Mouse (Mus musculus) neural tube, embryonic 14.5 days (tissue): ENCODE measurements around the gene Antxr1. TPM values are rescaled to one million over a fixed set of nuclear protein-coding genes. Genes with fewer than 3 reads are reported as not detected.

Experiments used
- ATAC-seq: fragments of 200-750 bp; cut with Nextera tagmentation; 2 replicates; pipeline ENCODE4 v1.8.0; 2017; ENCODE audit warnings: low read depth, mild to moderate bottlenecking, moderate TSS enrichment, moderate library complexity
- H3K27ac ChIP-seq: fragments of 300-500 bp; sonication (generic); 2 replicates; pipeline ENCODE4 v1.5.1; 2014; ENCODE audit warnings: low read depth, mild to moderate bottlenecking, control low read depth, low read length, moderate library complexity, mixed read lengths
- H3K27me3 ChIP-seq: fragments of 300-500 bp; sonication (generic); 2 replicates; pipeline ENCODE4 v1.6.1; 2014; ENCODE audit warnings: low read length; ENCODE audit not compliant: control insufficient read depth, insufficient read depth
- H3K36me3 ChIP-seq: fragments of 300-500 bp; sonication (generic); 2 replicates; pipeline ENCODE4 v1.6.1; 2014; ENCODE audit warnings: low read length, mixed read lengths; ENCODE audit not compliant: control insufficient read depth, insufficient read depth
- H3K4me1 ChIP-seq: fragments of 300-500 bp; sonication (generic); 2 replicates; pipeline ENCODE4 v1.6.1; 2014; ENCODE audit warnings: low read length; ENCODE audit not compliant: control insufficient read depth, insufficient read depth
- H3K4me2 ChIP-seq: fragments of 300-500 bp; sonication (generic); 2 replicates; pipeline ENCODE4 v1.6.1; 2014; ENCODE audit warnings: mild to moderate bottlenecking, low read depth, low read length, control low read depth
- H3K4me3 ChIP-seq: fragments of 300-500 bp; sonication (generic); 2 replicates; pipeline ENCODE4 v1.5.1; 2014; ENCODE audit warnings: low read depth, low read length, control low read depth, mixed read lengths
- H3K9ac ChIP-seq: fragments of 300-500 bp; sonication (generic); replicated peaks from 2 replicates; pipeline ENCODE4 v1.6.1; 2014; ENCODE audit warnings: low read depth, mild to moderate bottlenecking, control low read depth, low read length, mixed read lengths
- H3K9me3 ChIP-seq: fragments of 300-500 bp; sonication (generic); 2 replicates; pipeline ENCODE4 v1.6.1; 2016; ENCODE audit warnings: low read length; ENCODE audit not compliant: control insufficient read depth
- WGBS: fragments of 180-500 bp; shearing (Covaris S2); extraction: QIAGEN DNeasy Blood & Tissue Kit; methylation state at CpG from one replicate; pipeline ENCODE4 v1.1.7; 2014; 5-methylcytosine and 5-hydroxymethylcytosine counted together
- polyA plus RNA-seq: library from polyadenylated mRNA; unstranded; fragments of >200 nt; fragmentation: Nextera tagmentation; extraction: Ambion mirVana; gene quantifications from 2 replicates; pipeline ENCODE4 v1.2.1, GENCODE M21; 2014

The Antxr1 gene
- polyA plus RNA-seq, 1 experiment from 2014 or later = 6.5 TPM

DNA sequence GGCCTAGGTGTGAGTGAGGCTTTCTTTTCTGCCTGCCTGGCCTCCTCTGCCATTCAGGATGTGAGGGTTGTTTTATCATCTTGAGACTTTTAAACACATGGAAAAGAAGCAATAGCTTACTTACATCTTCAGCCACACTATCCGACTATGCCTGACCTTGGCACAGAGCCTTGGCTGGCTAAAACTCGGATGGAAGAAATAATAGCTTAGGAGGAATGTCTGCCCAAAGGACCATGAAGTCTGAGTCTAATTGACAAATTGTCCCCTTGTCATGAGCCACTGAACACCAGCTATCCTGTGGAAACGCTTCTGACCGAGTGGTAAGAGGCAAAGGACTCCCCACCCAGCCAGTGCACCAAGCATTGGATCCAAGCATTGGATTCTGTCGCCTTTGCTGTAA lies 57.5 kb downstream of the Antxr1 start:
- no peaks in the 10 kb centered on the region for H3K27me3 ChIP-seq

DNA sequence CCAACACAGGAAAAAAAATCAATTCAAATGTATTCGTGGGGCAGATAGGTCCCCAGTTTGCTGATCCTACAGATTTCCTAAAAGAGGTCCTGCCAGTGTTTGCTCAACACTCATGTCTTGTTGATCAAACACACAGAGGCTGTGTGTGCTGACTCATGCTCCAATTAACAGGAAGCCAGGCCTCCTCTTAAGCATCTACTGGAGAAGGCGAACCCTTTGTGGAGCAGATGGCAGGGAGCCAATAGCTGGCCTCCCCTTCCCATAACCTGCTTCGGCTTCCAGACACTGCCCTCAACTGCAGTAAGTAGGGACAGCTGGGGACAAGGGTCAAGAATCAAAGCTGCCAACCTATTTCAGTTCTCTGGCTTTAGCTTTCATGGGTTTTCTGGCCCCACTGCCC lies 58.1 kb downstream of the Antxr1 start:
- H3K27me3 ChIP-seq = no peaks in the 10 kb centered on the region
- no peak overlapping the region for H3K4me3 ChIP-seq
- no peak overlapping the region; the same call in 1 of the 2 replicates for H3K27ac ChIP-seq
- no peaks in the 10 kb centered on the region for H3K9me3 ChIP-seq
- H3K36me3 ChIP-seq = no peaks in the 10 kb centered on the region
- no peak for ATAC-seq
- peaks cover 9% of the 10 kb centered on the region; the same call in 1 of the 2 replicates for H3K4me1 ChIP-seq
- 45% methylated on average over 3 of the region's 3 CpGs for WGBS
- H3K9ac ChIP-seq = no peak overlapping the region
- H3K4me2 ChIP-seq = no peak overlapping the region

More for the DNA sequence above, 57.5 kb downstream of the Antxr1 start:
- Histone ChIP-seq H3K27ac (no peak overlapping the region), H3K9ac (no peak overlapping the region), H3K9me3 (no peaks in the 10 kb centered on the region), H3K4me3 (no peak overlapping the region), H3K4me2 (no peak overlapping the region), H3K36me3 (no peaks in the 10 kb centered on the region), H3K4me1 (peaks cover 9% of the 10 kb centered on the region; the same call in 1 of the 2 replicates)
- 52% methylated on average over 5 of the region's 5 CpGs for WGBS
- ATAC-seq = no peak

GRCm38 (mm10) chr6:87276941-87277340 lies 58.7 kb downstream of the Antxr1 start:
- H3K4me3 ChIP-seq = no peak overlapping the region
- H3K9me3 ChIP-seq = no peaks in the 10 kb centered on the region
- H3K4me2 ChIP-seq = no peak overlapping the region
- peak; percentile 46; the same call in 1 of the 2 replicates for ATAC-seq
- H3K27me3 ChIP-seq = no peaks in the 10 kb centered on the region
- H3K4me1 ChIP-seq = peaks cover 9% of the 10 kb centered on the region; the same call in 1 of the 2 replicates
- 77% methylated on average over 7 of the region's 7 CpGs for WGBS
- H3K27ac ChIP-seq = no peak overlapping the region; the same call in 1 of the 2 replicates
- H3K9ac ChIP-seq = no peak overlapping the region
- H3K36me3 ChIP-seq = no peaks in the 10 kb centered on the region

GRCm38 (mm10) chr6:87274779-87275178 lies 60.8 kb downstream of the Antxr1 start:
- WGBS = 97% methylated on average over 5 of the region's 5 CpGs
- Histone ChIP-seq H3K9me3 (no peaks in the 10 kb centered on the region), H3K27ac (no peak overlapping the region), H3K9ac (no peak overlapping the region), H3K27me3 (no peaks in the 10 kb centered on the region), H3K4me1 (peaks cover 18% of the 10 kb centered on the region; the same call in 1 of the 2 replicates), H3K4me2 (no peak overlapping the region), H3K4me3 (no peak overlapping the region), H3K36me3 (no peaks in the 10 kb centered on the region)
- ATAC-seq = no peak

DNA sequence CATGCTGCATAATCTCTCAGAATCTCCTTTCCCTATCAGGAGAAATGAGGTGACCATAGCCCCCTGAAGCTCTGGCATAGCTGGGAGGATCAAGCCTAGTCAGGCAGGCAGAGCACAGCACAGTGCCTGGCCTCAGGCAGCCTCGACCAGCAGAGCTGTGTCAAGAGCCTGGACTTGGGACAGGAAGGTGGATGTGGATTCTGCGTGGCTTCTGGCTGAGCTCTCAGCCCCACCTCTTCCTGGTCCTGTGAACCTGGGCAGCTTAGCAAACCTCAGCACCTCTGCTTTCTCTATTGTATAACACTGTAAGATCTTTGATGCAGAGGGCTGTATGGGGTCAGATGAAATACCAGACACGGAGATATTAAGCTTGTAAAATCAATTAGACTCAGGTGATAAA lies 61.8 kb downstream of the Antxr1 start:
- no peaks in the 10 kb centered on the region for H3K9me3 ChIP-seq
- no peaks in the 10 kb centered on the region for H3K27me3 ChIP-seq
- no peaks in the 10 kb centered on the region for H3K36me3 ChIP-seq
- no peak overlapping the region for H3K4me3 ChIP-seq
- no peak overlapping the region for H3K27ac ChIP-seq
- ATAC-seq = no peak
- no peak overlapping the region for H3K4me2 ChIP-seq
- no peak overlapping the region for H3K9ac ChIP-seq
- WGBS = 75% methylated on average over 3 of the region's 3 CpGs
- H3K4me1 ChIP-seq = peaks cover 18% of the 10 kb centered on the region; the same call in 1 of the 2 replicates

DNA sequence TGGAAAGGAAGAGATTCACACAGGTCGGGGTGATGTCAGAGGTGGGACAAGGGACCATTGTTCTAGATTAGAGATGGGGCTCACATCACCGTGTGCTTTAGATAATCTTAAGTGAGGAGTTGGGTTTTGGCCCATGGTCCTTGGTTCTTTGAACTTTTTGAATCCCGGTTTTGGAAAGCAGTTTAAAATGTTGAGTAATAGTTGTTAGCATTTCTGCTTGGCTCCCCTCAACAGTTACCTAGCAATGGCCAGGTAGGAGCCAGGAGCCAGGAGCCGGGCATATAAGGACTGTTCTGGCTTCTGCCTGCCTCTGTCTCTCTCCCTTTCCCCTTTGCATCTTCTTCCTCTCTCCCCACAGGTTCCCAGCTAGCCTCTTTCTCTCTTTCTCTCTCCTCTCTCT lies 62.5 kb downstream of the Antxr1 start:
- Histone ChIP-seq H3K4me2 (no peak overlapping the region), H3K27me3 (no peaks in the 10 kb centered on the region)
- 81% methylated on average over 4 of the region's 4 CpGs for WGBS

GRCm38 (mm10) chr6:87272202-87272601 lies 63.4 kb downstream of the Antxr1 start:
- no peak overlapping the region for H3K27ac ChIP-seq
- H3K36me3 ChIP-seq = no peaks in the 10 kb centered on the region
- H3K27me3 ChIP-seq = no peaks in the 10 kb centered on the region
- WGBS = 77% methylated on average over 2 of the region's 2 CpGs
- no peak overlapping the region for H3K4me2 ChIP-seq
- no peak overlapping the region for H3K4me3 ChIP-seq
- H3K9ac ChIP-seq = no peak overlapping the region
- H3K4me1 ChIP-seq = peaks cover 14% of the 10 kb centered on the region; the same call in 1 of the 2 replicates
- ATAC-seq = no peak
- H3K9me3 ChIP-seq = no peaks in the 10 kb centered on the region

More for the DNA sequence above, 62.5 kb downstream of the Antxr1 start:
- Histone ChIP-seq H3K27ac (no peak overlapping the region), H3K4me3 (no peak overlapping the region), H3K4me1 (peaks cover 17% of the 10 kb centered on the region; the same call in 1 of the 2 replicates), H3K9me3 (no peaks in the 10 kb centered on the region), H3K9ac (no peak overlapping the region), H3K36me3 (no peaks in the 10 kb centered on the region)
- no peak for ATAC-seq

- H3K27me3 ChIP-seq = no peaks in the 10 kb centered on the region
- no peaks in the 10 kb centered on the region for H3K36me3 ChIP-seq
- no peaks in the 10 kb centered on the region for H3K9me3 ChIP-seq
- H3K4me2 ChIP-seq = no peak overlapping the region
- H3K4me1 ChIP-seq = peaks cover 9% of the 10 kb centered on the region; the same call in 1 of the 2 replicates
- peak; percentile 49; the same call in 1 of the 2 replicates for ATAC-seq
- H3K27ac ChIP-seq = no peak overlapping the region
- WGBS = 20% methylated on average over 7 of the region's 7 CpGs
- no peak overlapping the region for H3K4me3 ChIP-seq
- no peak overlapping the region for H3K9ac ChIP-seq
Measured at GRCm38 (mm10) chr6:87270452-87270851, 65.2 kb downstream of the Antxr1 start.

- no peaks in the 10 kb centered on the region for H3K9me3 ChIP-seq
- H3K27ac ChIP-seq = no peak overlapping the region
- no peak overlapping the region for H3K4me2 ChIP-seq
- no peak overlapping the region for H3K9ac ChIP-seq
- no peaks in the 10 kb centered on the region for H3K36me3 ChIP-seq
- ATAC-seq = no peak
- H3K4me3 ChIP-seq = no peak overlapping the region
- WGBS = 83% methylated on average over 7 of the region's 7 CpGs
- H3K27me3 ChIP-seq = no peaks in the 10 kb centered on the region
- H3K4me1 ChIP-seq = peaks cover 9% of the 10 kb centered on the region; the same call in 1 of the 2 replicates
Measured at GRCm38 (mm10) chr6:87269950-87270349, 65.7 kb downstream of the Antxr1 start.
